Mouse (Mus musculus) megakaryocyte-erythroid progenitor cell, adult 5 weeks (primary cell): ENCODE results near the gene Coq10b. TPM values are rescaled to one million over a fixed set of nuclear protein-coding genes. Genes with fewer than 3 reads are reported as not detected.

Source experiments
- polyA plus RNA-seq: library from polyadenylated mRNA; stranded (reverse); fragments of >175 nt; gene quantifications from 2 replicates; pipeline ENCODE4 v1.2.3, GENCODE M21; 2012

The Coq10b gene
- polyA plus RNA-seq, result 13.0 and 14.7 TPM in 2 replicates

GRCm38 (mm10) chr1:55052355-55052953 is at the start of gene Coq10b:
TSS of gene Coq10b (plus strand) at chr1:55052770.

DNA sequence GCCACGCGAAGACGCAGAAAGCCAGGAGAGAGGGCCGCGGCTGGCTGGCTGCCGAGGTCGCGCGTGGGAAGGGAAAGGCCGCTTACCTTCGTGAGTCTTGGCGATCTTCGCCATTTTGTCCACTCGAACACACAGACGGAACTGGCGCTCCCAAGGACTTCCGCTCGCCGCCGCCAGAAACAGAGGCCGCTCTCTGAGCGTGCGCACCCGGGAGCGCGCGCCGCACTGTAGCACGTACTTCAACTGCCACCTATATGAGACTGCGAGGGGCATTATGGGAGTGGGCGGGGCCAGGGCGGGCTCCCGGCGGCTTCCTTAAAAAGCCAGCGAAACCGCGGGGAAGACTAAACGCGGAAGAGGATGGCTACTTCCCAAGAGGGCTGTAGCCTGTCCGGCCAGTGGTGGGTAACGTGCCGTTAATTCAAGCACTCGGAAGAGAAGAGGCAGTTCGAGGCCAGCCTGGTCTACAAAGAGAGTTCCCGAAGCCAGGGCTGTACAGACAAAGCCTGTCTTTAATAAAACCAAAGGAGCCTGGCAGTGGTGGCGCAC is 25.2 kb upstream of the Coq10b start, which contains the start of gene Sf3b1:
Sf3b1 (minus strand) TSS at position 229 of the 549 bp plus-strand sequence.

DNA sequence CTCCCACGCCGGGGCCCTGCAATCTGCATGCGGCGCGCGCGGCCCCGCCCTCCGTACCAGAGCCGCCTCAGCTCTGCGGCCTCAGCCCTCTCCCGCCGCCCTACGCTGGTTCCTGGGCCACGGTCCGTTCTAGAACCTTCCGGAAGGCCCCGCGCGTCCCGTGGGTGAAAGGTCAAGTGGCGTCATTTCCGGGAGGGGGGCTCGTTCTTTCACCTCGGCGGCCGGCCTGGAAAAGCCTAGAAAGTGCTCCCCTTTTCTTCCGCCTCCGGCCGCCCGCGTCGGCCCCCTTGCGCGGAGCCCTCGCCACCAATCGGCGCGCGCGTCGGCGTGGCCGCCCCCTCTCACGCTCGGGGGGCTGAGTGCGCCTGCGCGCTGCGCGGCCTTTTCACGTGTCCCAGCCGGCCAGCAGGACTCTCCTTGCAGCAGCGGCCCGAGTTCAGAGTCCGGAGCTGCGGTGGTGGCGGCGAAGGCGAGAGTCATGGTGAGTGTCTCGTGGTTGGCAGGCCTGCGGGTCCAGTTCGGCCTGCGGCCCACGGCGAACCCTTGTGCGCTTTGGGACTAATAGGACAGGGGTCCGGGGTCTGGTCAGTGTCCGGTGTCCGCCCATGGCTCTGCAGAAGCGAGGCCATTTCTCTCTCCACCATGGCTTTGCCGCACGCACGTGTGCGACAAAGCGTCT is 35.5 kb downstream of the Coq10b start, which contains the start of the genes Hspe1 and Hspd1:
Hspe1 (plus strand) TSS at position 201 of the 679 bp plus-strand sequence.
Hspd1 (minus strand) TSS at position 312 of the 679 bp plus-strand sequence.

Other genes starting within 250 kb of the Coq10b start
- 5.0 and 5.2 TPM in 2 replicates for gene Ankrd44, start 126.4 kb upstream of the Coq10b start, polyA plus RNA-seq
- 19.5 and 26.2 TPM in 2 replicates for gene Sf3b1, start 25.3 kb upstream of the Coq10b start, polyA plus RNA-seq
- 74.1 and 78.2 TPM in 2 replicates for gene Hspe1, start 35.4 kb downstream of the Coq10b start, polyA plus RNA-seq
- 61.8 and 70.3 TPM in 2 replicates for gene Hspd1, start 35.5 kb downstream of the Coq10b start, polyA plus RNA-seq
- gene Mob4, start 78.5 kb downstream of the Coq10b start, polyA plus RNA-seq, result 5.3 and 5.8 TPM in 2 replicates
- gene Rftn2, start 174.0 kb downstream of the Coq10b start, polyA plus RNA-seq, result 0.19 and 0.20 TPM in 2 replicates
- 1.5 and 2.0 TPM in 2 replicates for gene Mars2, start 184.4 kb downstream of the Coq10b start, polyA plus RNA-seq